Mouse (Mus musculus): Measurements from ENCODE around the gene Snrnp25. TPM values are rescaled to one million over a fixed set of nuclear protein-coding genes. Genes with fewer than 3 reads are reported as not detected.

Snrnp25 gene
- polyA plus RNA-seq, 1 experiment from 2014 or later: 49.9 TPM

Other genes starting within 250 kb of the Snrnp25 start
- gene 4930524B15Rik, start 239.8 kb upstream of the Snrnp25 start, polyA plus RNA-seq (2014; fragmentation: Nextera tagmentation; extraction: Ambion mirVana): 0.40 and 0.60 TPM in 2 replicates
- 157 and 172 TPM in 2 replicates for gene Nsg2, start 205.0 kb upstream of the Snrnp25 start, polyA plus RNA-seq (2014; fragmentation: Nextera tagmentation; extraction: Ambion mirVana)
- gene Il9r, start 5.1 kb upstream of the Snrnp25 start, polyA plus RNA-seq (2014; fragmentation: Nextera tagmentation; extraction: Ambion mirVana): not detected in 2 replicates
- gene Rhbdf1, start 16.9 kb downstream of the Snrnp25 start, polyA plus RNA-seq (2014; fragmentation: Nextera tagmentation; extraction: Ambion mirVana): 18.9 and 20.0 TPM in 2 replicates
- gene Mpg, start 21.1 kb downstream of the Snrnp25 start, polyA plus RNA-seq (2014; fragmentation: Nextera tagmentation; extraction: Ambion mirVana): 29.7 and 37.5 TPM in 2 replicates
- 23.7 and 35.3 TPM in 2 replicates for gene Nprl3, start 62.3 kb downstream of the Snrnp25 start, polyA plus RNA-seq (2014; fragmentation: Nextera tagmentation; extraction: Ambion mirVana)
- gene Hba-x, start 71.0 kb downstream of the Snrnp25 start, polyA plus RNA-seq (2014; fragmentation: Nextera tagmentation; extraction: Ambion mirVana): 38.0 and 95.6 TPM in 2 replicates
- 2,517 and 2,859 TPM in 2 replicates for gene Hba-a1, start 78.1 kb downstream of the Snrnp25 start, polyA plus RNA-seq (2014; fragmentation: Nextera tagmentation; extraction: Ambion mirVana)
- 0.82 TPM in 1 of 2 replicates, not detected in the other for gene Hbq1b, start 81.5 kb downstream of the Snrnp25 start, polyA plus RNA-seq (2014; fragmentation: Nextera tagmentation; extraction: Ambion mirVana)
- 6,611 and 7,624 TPM in 2 replicates for gene Hba-a2, start 91.1 kb downstream of the Snrnp25 start, polyA plus RNA-seq (2014; fragmentation: Nextera tagmentation; extraction: Ambion mirVana)
- 0.96 and 1.2 TPM in 2 replicates for gene Hbq1a, start 94.7 kb downstream of the Snrnp25 start, polyA plus RNA-seq (2014; fragmentation: Nextera tagmentation; extraction: Ambion mirVana)
- 21.8 and 23.4 TPM in 2 replicates for gene Sh3pxd2b, start 142.4 kb downstream of the Snrnp25 start, polyA plus RNA-seq (2014; fragmentation: Nextera tagmentation; extraction: Ambion mirVana)
- gene Ubtd2, start 250.0 kb downstream of the Snrnp25 start, polyA plus RNA-seq (2014; fragmentation: Nextera tagmentation; extraction: Ambion mirVana): 53.7 and 55.9 TPM in 2 replicates

Data from hindbrain, embryonic 14.5 days (tissue).